ENCODE assay signal across 27 mouse cellular contexts in the genomic region with DNA sequence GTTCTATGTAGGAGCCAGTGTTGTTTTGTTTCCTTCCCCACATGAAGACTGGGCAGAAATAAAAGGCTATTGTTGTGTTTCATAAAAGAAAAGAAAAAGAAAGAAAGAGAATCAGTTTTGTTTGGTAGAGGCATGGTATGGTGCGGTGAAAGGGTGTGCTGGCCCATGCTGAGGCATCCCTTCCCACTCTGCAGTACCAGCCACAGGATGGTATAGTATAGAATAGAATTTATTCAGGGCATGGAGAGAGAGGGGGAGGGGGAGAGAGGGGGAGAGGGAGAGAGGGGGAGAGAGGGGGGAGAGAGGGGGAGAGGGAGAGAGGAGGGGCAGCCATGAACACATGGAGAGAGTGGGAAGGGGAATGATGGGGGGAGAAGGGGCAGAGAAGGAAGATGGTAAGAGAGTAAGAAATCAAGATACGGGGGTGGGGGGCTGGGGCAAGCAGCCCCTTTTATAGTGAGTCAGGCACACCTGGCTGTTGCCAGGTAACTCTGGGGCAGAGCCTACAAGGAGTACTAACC.
DNase-seq lines count a peak whose midpoint lies in the region; ATAC-seq and TF ChIP-seq lines count a peak whose summit lies in the region.
"Had no signal": no experiment of that assay in that cellular context is flagged by ENCODE, and none has a peak within 500 bp of the region (broad histone marks: within the 10 kb centered on the region; RNA-seq: fewer than 3 reads in every experiment).

No protein-coding gene starts in this region.

- 0 out of 2 replicates have a peak, but pooled peaks cover 2% of the 10 kb centered on the region for H3K4me1 ChIP-seq in forebrain, embryonic 11.5 days (replicated peaks; ENCODE audit: control insufficient read depth, insufficient read depth, low read length)
- H3K4me1 ChIP-seq in forebrain, embryonic 10.5 days = peaks cover 15% of the 10 kb centered on the region
- H3K4me1 ChIP-seq in midbrain, embryonic 12.5 days = peaks cover 7% of the 10 kb centered on the region
- no peaks in the 10 kb centered on the region for H3K4me1 ChIP-seq in midbrain, postnatal 0 days (ENCODE audit: insufficient read depth, low read length)
- no peaks in the 10 kb centered on the region for H3K4me1 ChIP-seq in forebrain, embryonic 12.5 days
- no peaks in the 10 kb centered on the region for H3K4me1 ChIP-seq in forebrain, postnatal 0 days (ENCODE audit: insufficient read depth)
- H3K4me1 ChIP-seq: embryonic facial prominence, embryonic 13.5 days; hindbrain, embryonic 15.5 days had no signal

- H3K4me2 ChIP-seq in forebrain, embryonic 11.5 days (ENCODE audit: low read depth, low read length, severe bottlenecking) = no peak overlapping the region
- H3K4me2 ChIP-seq in midbrain, embryonic 12.5 days (replicated peaks) = no peak overlapping the region
- H3K4me2 ChIP-seq in midbrain, postnatal 0 days (ENCODE audit: low read depth, low read length, poor library complexity, severe bottlenecking) = no peak overlapping the region
- no peak overlapping the region for H3K4me2 ChIP-seq in forebrain, embryonic 12.5 days
- no peak overlapping the region for H3K4me2 ChIP-seq in forebrain, postnatal 0 days (ENCODE audit: low read depth)
- H3K4me2 ChIP-seq: embryonic facial prominence, embryonic 13.5 days; hindbrain, embryonic 15.5 days had no signal

- H3K9ac ChIP-seq in forebrain, embryonic 11.5 days (ENCODE audit: low read length) = no peak overlapping the region
- H3K9ac ChIP-seq in midbrain, embryonic 12.5 days (replicated peaks) = no peak overlapping the region
- no peak overlapping the region for H3K9ac ChIP-seq in midbrain, postnatal 0 days (replicated peaks; ENCODE audit: low read length, poor library complexity, severe bottlenecking)
- H3K9ac ChIP-seq in forebrain, embryonic 12.5 days = no peak overlapping the region
- no peak overlapping the region for H3K9ac ChIP-seq in forebrain, postnatal 0 days
- H3K9ac ChIP-seq: embryonic facial prominence, embryonic 13.5 days; hindbrain, embryonic 15.5 days; liver, embryonic 14.5 days had no signal

- no peaks in the 10 kb centered on the region for H3K36me3 ChIP-seq in forebrain, embryonic 11.5 days (ENCODE audit: control insufficient read depth, insufficient read depth, low read length)
- peaks cover 5% of the 10 kb centered on the region for H3K36me3 ChIP-seq in forebrain, embryonic 10.5 days (replicated peaks)
- H3K36me3 ChIP-seq in midbrain, embryonic 12.5 days = peaks cover 2% of the 10 kb centered on the region; the same call in 1 of the 2 replicates
- H3K36me3 ChIP-seq in midbrain, postnatal 0 days (ENCODE audit: insufficient read depth, low read length) = peaks cover 6% of the 10 kb centered on the region; the same call in 1 of the 2 replicates
- peaks cover 8% of the 10 kb centered on the region; the same call in 1 of the 2 replicates for H3K36me3 ChIP-seq in forebrain, embryonic 12.5 days (replicated peaks)
- H3K36me3 ChIP-seq in forebrain, postnatal 0 days (ENCODE audit: insufficient read depth) = peaks cover 8% of the 10 kb centered on the region
- H3K36me3 ChIP-seq: G1E had no signal

- no peaks in the 10 kb centered on the region for H3K9me3 ChIP-seq in forebrain, embryonic 11.5 days (ENCODE audit: control insufficient read depth, low read length)
- H3K9me3 ChIP-seq in forebrain, embryonic 10.5 days = no peaks in the 10 kb centered on the region
- H3K9me3 ChIP-seq in midbrain, embryonic 12.5 days = no peaks in the 10 kb centered on the region
- no peaks in the 10 kb centered on the region for H3K9me3 ChIP-seq in midbrain, postnatal 0 days (ENCODE audit: low read length)
- no peaks in the 10 kb centered on the region for H3K9me3 ChIP-seq in forebrain, embryonic 12.5 days
- no peaks in the 10 kb centered on the region for H3K9me3 ChIP-seq in forebrain, postnatal 0 days (ENCODE audit: low read length)
- H3K9me3 ChIP-seq: embryonic facial prominence, embryonic 13.5 days; hindbrain, embryonic 15.5 days had no signal

- 47% methylated on average over 2 of the region's 2 CpGs for WGBS in forebrain, embryonic 11.5 days
- WGBS in forebrain, embryonic 10.5 days = 71% methylated on average over 2 of the region's 2 CpGs
- WGBS in midbrain, embryonic 12.5 days = 47% methylated on average over 2 of the region's 2 CpGs
- WGBS in midbrain, postnatal 0 days = 69% methylated on average over 2 of the region's 2 CpGs
- 42% methylated on average over 2 of the region's 2 CpGs for WGBS in forebrain, embryonic 12.5 days
- 38% methylated on average over 2 of the region's 2 CpGs for WGBS in forebrain, postnatal 0 days

- H3K27ac ChIP-seq in forebrain, embryonic 11.5 days (ENCODE audit: low read depth, low read length) = no peak overlapping the region
- no peak overlapping the region for H3K27ac ChIP-seq in forebrain, embryonic 10.5 days
- no peak overlapping the region for H3K27ac ChIP-seq in midbrain, embryonic 12.5 days (replicated peaks)
- H3K27ac ChIP-seq in midbrain, postnatal 0 days (ENCODE audit: low read depth, low read length) = no peak overlapping the region
- H3K27ac ChIP-seq in forebrain, embryonic 12.5 days = no peak overlapping the region
- H3K27ac ChIP-seq in forebrain, postnatal 0 days (ENCODE audit: low read depth, low read length) = no peak overlapping the region
- H3K27ac ChIP-seq: embryonic facial prominence, embryonic 13.5 days; hindbrain, embryonic 15.5 days; kidney, postnatal 0 days; liver, embryonic 14.5 days; macrophage had no signal

- no peaks in the 10 kb centered on the region for H3K27me3 ChIP-seq in forebrain, embryonic 11.5 days (ENCODE audit: control insufficient read depth, insufficient read depth, low read length)
- H3K27me3 ChIP-seq in forebrain, embryonic 10.5 days (ENCODE audit: poor library complexity, severe bottlenecking) = no peaks in the 10 kb centered on the region
- H3K27me3 ChIP-seq in midbrain, embryonic 12.5 days = no peaks in the 10 kb centered on the region
- H3K27me3 ChIP-seq in midbrain, postnatal 0 days (ENCODE audit: insufficient read depth, low read length) = no peaks in the 10 kb centered on the region
- no peaks in the 10 kb centered on the region for H3K27me3 ChIP-seq in forebrain, embryonic 12.5 days
- no peaks in the 10 kb centered on the region for H3K27me3 ChIP-seq in forebrain, postnatal 0 days (ENCODE audit: insufficient read depth, low read length)
- H3K27me3 ChIP-seq: embryonic facial prominence, embryonic 13.5 days; hindbrain, embryonic 15.5 days; Patski had no signal

- peak; percentile 66 for ATAC-seq in forebrain, embryonic 11.5 days (replicated peaks; ENCODE audit: low FRiP score)
- ATAC-seq in midbrain, embryonic 12.5 days (ENCODE audit: low FRiP score, low read depth) = peak; percentile 69; the same call in 1 of the 2 replicates
- ATAC-seq in midbrain, postnatal 0 days (ENCODE audit: low FRiP score) = no peak
- 0 out of 2 replicates have a peak, but pooled peaks have one; percentile 39 for ATAC-seq in forebrain, embryonic 12.5 days (ENCODE audit: low FRiP score)
- peak; percentile 18; the same call in 1 of the 2 replicates for ATAC-seq in forebrain, postnatal 0 days
- ATAC-seq: intestine, embryonic 16.5 days; Patski had no signal

- DNase-seq in forebrain, embryonic 11.5 days (ENCODE audit: low spot score) = no peak
- DNase-seq in forebrain, embryonic 10.5 days (ENCODE audit: extremely low spot score, low spot score) = no peak
- no peak for DNase-seq in midbrain, postnatal 0 days (ENCODE audit: low spot score)
- no peak for DNase-seq in forebrain, postnatal 0 days
- no peak for DNase-seq in Muller cell, postnatal 12 days (ENCODE audit: inconsistent ontology term)
- DNase-seq: adrenal gland, postnatal 10 days; cerebellum, adult 11 months; cerebellum, adult 9-10 months; cerebellum, postnatal 36 days; gastrocnemius, postnatal 10 days; heart, postnatal 14 days; kidney, adult 8-10 months; liver; lung, adult 2 months; lung, postnatal 10 days; right cerebral cortex, postnatal 4 days; thymus, postnatal 4 days had no signal

- H3K4me3 ChIP-seq in forebrain, embryonic 11.5 days (ENCODE audit: low read depth, low read length) = no peak overlapping the region
- H3K4me3 ChIP-seq in forebrain, embryonic 10.5 days = no peak overlapping the region
- no peak overlapping the region for H3K4me3 ChIP-seq in midbrain, embryonic 12.5 days
- H3K4me3 ChIP-seq in midbrain, postnatal 0 days (ENCODE audit: low read depth, low read length) = no peak overlapping the region
- H3K4me3 ChIP-seq in forebrain, embryonic 12.5 days (replicated peaks) = no peak overlapping the region
- H3K4me3 ChIP-seq in forebrain, postnatal 0 days (ENCODE audit: low read depth, low read length) = no peak overlapping the region
- H3K4me3 ChIP-seq: embryonic facial prominence, embryonic 13.5 days; hindbrain, embryonic 15.5 days had no signal

- TF ChIP-seq CTCF in midbrain, postnatal 0 days (IDR thresholded peaks at IDR 0.05) = no peak
- no peak for TF ChIP-seq CTCF in forebrain, postnatal 0 days (IDR thresholded peaks at IDR 0.05; ENCODE audit: low read depth)
